Mouse (Mus musculus): ENCODE results near the gene Gm20817. TPM values are rescaled to one million over a fixed set of nuclear protein-coding genes. Genes with fewer than 3 reads are reported as not detected.
"Not testable (repeated sequence)": the region's sequence is repeated elsewhere in the genome, so short reads cannot be mapped to it uniquely, and the experiment has no call there.

Gm20817 gene
- polyA plus RNA-seq (2016; fragmentation: Nextera tagmentation; extraction: Ambion mirVana): not detected in 2 replicates

GRCm38 (mm10) chrY:68832628-68833027, at the start of gene Gm20817:
Gene Gm20817, minus strand, starts transcription at chrY:68832728.
- ATAC-seq; H3K9me3 ChIP-seq (replicated peaks); H3K9ac ChIP-seq; H3K27ac ChIP-seq; H3K27me3 ChIP-seq (replicated peaks); H3K4me1 ChIP-seq; H3K4me2 ChIP-seq; H3K36me3 ChIP-seq; H3K4me3 ChIP-seq: not testable (repeated sequence)
- WGBS (ENCODE audit: insufficient replicate concordance): no CpG with 5 or more reads among the region's 5 CpGs
